Mouse (Mus musculus) CD4-positive, CD25-positive, alpha-beta regulatory T cell, adult 2 months (primary cell): ENCODE measurements at regions not wholly inside any gene's neighbourhood (a gene's known extent, or its start where the extent isn't known, plus 50 kb on each side); places are given as distances from the start of the nearest gene placed in this dataset.
A peak's percentile ranks its signal among the peaks of the same experiment; 100 is the strongest.

Experiments used
- DNase-seq: peaks from one replicate; pipeline ENCODE4 v3.0.0-alpha.2; 2012; ENCODE audit warnings: low read depth, low spot score

- no peak for DNase-seq
These were observed 279.3 kb upstream of the Camk1g start for GRCm38 (mm10) chr1:193649400-193649799.

DNA sequence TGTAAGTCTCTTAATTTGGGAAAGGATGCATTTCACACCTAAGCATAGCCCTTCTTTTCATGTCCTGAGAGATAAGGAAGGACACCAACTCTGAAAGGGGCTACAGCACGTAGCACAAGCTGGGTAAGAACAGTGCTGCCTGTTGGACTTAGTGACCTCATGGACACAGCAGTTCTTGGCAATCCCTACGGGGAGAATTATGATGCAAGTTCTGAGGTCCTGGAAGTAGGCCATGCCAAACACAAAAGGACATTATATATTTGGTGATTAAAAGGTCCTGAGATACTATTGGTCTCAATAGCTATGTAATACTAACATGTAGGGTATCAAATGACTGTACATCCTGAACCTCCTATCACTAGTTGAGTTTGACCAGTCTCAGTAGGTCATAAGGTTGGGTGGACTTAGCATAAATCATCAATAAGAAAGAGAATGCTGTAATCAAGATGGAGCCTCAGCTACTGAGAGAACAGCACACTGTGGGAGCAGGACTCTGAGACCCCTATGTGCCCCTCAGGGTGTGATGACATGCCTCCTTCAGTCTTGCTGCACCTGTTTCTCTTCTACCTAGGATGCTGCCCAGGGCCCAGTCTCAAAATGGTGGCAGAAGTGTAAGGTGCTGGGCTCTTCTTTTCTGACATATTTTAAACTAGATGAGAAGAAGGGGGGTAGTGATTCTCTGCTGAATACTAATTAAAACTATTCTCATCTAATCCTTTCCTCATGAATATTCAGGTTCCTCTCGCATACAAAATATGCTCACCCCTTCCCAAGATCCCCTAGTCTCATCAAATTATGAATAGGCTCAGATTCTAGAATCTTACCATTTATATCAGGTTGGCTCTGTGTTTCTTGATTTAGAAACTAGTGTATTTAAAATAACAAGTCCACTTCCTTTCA is 277.5 kb upstream of the Camk1g start:
- DNase-seq, result no peak

DNA sequence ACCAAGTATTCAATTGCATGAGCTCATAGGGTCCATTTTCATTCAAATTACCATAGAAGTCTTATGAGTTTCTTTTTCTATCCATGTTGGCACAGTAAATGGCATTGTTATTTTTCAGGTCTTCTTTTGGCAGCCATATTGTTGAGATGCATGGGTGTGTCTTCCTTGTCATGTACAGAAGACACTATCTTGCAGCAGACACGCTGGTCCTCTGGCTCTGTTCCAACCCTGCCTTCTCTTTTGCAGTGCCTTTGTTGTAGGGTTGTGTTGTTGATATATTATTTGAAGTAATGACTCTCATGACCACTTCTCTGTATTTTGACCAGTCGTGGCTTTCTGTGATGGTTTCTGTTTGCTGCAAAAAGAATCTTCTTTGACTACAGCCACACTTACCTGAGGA is 274.4 kb upstream of the Camk1g start:
- no peak for DNase-seq

GRCm38 (mm10) chr1:193636451-193636850 is 266.4 kb upstream of the Camk1g start:
- no peak for DNase-seq

DNA sequence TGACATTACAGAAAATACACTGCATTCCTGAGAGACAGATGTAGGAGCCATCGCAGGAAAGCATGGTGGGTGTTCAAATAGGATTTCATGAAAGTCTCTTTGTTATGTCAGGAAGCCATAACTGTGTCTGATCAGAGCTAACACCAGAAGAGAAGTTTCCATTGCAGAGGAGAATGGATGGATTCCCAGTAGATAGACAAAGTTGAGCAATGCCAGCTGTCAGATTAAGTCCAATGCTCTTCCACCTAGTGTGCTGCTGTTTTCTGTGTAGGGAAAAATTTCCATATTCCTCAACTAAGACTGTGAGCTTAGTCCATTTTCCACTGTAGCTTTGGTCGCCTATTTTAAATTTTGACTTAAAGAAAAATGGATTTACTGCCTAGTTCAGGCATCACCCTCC is 262.0 kb upstream of the Camk1g start:
- no peak for DNase-seq

- no peak for DNase-seq
These were observed 259.8 kb upstream of the Camk1g start for GRCm38 (mm10) chr1:193629887-193630286.

DNA sequence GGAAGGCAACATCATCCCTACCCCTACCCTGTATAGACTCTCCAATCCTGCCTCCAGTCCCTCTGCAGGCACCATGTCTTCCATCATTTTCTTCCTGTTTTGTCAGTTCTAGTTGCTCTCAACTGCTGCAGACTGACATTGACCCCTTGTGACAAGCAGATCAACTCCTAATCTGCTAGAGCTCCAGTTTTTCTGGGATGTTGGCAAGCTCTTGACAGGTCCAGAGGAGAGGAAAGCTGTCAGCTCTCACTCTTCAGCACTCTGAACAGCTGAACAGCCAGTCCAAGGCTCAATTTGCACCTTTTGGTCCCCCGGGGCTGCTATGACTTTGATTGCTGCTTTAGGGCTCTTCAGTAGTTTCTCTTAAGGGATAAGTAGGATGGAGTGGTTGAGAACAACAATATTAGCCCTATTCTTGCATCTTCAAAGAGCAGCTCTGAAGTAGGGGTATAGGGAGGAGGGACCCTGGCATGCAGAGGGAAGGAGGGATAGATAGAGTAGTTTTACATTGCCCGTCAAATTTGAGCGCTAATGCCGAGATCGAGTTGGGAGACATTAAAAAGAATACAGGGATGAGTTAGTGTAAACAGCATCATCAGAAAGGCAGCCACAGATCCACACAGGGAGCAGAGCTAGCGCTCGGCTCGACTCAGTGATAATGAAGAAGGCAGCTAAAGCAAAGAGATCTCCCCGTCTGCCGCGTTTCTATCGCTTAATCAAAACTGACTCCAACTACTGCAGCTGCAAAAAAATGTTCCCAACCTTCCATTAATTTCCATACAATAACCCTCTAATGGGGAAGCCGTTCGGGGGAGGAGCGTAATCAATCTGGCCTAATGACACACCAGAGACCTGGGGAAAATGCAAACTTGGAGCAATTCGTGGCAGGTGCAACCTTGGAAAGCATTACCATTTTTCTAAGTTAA is 257.1 kb upstream of the Camk1g start:
- no peak for DNase-seq

DNA sequence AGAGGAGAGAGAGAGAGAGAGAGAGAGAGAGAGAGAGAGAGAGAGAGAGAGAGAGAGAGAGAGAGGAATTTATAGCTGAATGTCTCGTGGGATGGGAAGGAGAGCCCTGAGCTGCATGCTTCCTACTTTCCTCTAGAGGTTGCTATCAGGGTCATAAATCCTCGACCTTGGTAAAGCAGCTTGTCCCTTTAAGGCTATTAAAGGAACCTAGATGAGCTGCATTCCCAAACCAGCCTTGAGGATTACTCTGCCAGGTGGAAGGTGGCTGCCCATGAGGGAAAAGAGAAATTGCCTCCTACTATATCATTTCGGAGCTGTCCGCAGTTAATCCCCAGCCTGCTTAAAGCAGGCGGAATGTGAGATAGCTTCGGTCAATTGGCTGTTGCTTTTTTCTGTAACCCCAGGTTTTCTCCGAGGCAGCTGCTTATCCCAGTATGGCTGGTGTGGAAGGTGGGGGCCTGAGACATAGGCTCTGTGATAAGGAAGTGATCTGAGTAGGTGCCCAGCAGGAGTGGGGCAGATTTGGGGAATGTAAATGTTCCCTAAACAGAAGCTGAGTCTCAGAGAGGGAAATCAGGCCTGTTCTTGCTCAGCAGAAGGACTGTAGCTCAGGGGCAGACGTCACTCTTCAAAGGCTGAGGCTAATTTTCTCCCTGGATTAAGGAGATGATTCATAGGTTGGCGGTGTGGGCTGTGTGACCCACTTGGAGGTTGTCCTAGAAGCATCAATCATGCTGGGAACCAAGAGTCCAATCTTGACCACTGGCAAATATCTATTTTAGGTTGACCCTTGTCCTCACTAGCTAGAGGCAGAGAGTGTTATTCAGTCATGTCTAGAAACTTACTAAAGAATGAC is 255.2 kb upstream of the Camk1g start:
- no peak for DNase-seq

DNA sequence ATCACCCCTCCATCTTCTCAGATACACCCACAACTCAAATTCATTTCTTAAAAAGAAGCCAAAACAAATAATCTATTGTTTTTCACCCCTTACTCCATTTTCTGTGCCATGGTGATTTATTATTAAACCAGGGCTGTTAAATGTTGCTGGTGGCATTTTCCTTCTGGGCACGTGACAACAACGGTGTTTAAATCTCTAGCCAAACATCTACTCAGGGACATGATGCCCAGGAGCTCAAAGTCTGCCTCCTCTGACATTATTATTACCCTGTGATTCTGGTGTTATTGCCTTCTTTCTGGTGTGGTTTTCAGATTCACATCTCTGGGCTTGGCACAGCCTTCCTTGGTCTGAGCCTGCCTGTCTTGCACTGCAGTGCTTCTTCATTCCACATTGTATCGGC is 253.5 kb upstream of the Camk1g start:
- DNase-seq, result no peak

- no peak for DNase-seq
These were observed 248.2 kb upstream of the Camk1g start for GRCm38 (mm10) chr1:193618250-193618649.

DNA sequence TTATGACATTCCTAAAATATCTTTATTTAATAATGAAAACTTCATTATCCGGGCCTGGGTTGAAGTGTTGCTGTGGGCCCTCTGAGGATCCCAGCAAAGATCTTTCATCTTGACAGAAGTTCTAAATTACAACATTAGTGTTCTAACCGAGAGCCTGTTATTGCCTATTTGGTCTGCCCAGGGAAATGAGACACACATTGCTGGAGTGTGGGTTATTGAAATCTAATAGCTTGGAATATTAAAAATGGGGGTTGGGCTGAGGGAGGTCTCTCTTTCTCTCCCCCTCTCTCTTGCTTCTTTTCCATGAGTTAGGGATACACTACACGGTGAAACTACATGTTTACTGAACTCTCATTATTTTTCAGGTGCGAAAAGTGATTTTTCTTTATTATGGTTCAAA is 240.4 kb upstream of the Camk1g start:
- no peak for DNase-seq

GRCm38 (mm10) chr1:193599895-193600294 is 229.8 kb upstream of the Camk1g start:
- no peak for DNase-seq

GRCm38 (mm10) chr1:193599163-193599562 is 229.1 kb upstream of the Camk1g start:
- DNase-seq, result peak; percentile 35

DNA sequence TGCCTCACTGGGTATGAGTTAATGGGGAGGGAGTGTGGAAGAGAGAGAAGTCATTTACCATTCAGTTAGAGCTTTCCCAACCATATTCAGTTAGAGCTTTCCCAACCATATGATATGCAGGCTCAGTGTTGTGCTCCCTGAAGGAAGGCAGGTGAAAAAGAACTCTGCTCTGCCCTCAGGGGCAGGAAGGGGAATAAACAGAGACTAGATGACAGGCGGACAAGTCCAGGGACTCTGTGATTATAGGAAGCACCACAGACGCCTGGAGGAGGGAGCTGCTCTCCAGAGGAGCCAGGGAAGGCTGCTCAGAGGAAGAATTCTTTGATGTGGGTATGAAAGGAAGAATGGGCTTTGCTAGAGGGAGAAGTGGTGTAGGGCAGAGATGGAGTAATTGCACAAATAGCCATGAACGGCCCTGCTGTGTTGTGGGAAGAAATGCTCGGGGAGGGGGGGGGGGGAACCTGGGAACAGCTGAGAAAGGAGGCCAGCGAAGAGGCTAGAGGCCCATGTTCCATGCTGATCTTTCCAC is 220.3 kb upstream of the Camk1g start:
- no peak for DNase-seq

DNA sequence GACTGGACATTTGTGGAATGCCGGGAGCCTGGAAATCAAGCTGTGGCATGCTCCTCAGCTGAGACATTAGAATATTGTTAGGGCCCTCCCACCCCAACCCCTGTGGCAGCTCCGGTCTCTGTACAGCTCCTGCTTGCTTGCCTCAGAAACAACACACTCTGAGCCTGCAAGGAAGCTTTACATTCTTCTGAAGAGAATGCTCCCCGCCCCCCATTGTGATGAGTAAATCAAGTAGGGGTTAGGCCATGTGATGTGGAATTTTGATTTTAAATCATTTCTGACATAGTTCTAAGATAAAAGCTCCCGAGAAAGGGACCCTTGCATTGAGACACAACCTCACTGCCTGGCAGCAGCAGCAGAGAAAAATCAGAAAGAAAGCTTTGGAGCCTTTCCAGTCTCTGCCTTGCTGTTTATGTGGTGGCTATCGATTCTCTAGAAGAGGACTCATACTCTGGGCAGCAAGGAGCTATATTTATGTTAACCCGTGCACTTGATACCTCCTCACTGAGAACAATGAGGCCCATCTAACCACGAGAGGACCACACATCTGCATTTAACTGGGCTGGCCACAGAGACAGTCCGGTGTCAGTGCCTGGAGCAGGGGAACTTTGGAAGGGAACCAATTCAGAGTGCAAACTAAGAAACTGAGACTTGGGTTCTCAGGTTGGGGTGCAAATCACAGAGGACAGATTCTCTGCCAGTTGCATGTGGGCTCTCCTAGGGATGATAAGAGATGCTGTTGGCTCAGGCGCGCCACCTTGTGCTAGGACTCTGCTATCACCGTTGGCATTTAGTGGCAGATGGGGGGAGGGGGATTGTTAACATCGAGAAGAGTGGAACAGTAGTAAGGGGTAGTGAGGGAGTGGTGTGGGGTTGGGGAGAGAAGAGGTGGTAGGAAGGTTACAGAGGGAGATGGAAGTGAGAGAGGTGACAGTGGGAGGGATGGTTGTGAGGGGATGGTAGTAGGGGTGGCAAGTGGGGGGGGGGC is 218.7 kb upstream of the Camk1g start:
- DNase-seq, result peak; percentile 54

GRCm38 (mm10) chr1:193587317-193587716 is 217.2 kb upstream of the Camk1g start:
- DNase-seq, result no peak

DNA sequence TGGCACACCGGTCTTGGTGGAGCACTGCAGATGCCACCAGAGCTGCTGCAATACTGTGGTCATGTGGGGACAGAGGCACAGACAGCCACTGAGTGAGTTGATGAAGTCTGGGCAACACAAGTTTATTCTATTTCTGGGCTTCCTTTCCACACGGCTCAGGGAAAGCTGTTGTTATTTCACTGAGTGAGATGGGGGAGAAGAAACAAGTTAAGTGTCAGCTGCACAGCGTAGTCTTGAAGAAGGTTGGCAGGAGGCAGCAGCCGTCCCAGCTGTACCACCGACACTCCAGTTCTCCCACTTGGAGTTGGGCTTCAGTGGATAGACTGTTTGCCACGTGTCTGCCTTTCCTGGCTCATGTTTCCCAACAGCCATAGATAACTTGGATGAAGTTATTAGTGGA is 216.8 kb upstream of the Camk1g start:
- no peak for DNase-seq

GRCm38 (mm10) chr1:193583791-193584190 is 213.7 kb upstream of the Camk1g start:
- no peak for DNase-seq

- DNase-seq, result no peak
These were observed 210.3 kb upstream of the Camk1g start for GRCm38 (mm10) chr1:193580393-193580792.

DNA sequence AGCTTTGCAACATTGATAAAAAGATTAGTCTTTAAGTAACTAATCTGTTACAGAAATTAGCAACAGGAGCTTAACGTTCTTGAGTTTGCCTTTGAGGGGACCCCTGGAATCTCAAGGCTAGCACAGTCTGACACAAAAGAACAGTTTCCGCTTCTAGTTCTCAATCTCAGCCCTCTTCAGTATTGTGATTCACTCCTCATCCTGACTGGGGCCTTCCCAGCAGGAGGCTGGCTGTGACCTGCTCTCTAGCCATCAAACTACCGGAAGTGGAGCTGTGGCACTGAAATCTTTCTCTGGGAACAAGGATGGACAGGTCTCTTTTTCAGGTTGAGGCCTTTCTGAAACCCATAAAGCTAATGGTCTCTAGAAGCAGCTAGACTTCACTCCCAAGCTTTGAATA is 209.6 kb upstream of the Camk1g start:
- DNase-seq, result no peak
